16 mouse cellular contexts compared by ENCODE assay signal in genomic region chr7:115388874-115389273, GRCm38 (mm10).
"Had no signal": no experiment of that assay in that cellular context is flagged by ENCODE, and none has a peak within 500 bp of the region (broad histone marks: within the 10 kb centered on the region; RNA-seq: fewer than 3 reads in every experiment).

No protein-coding gene starts in this region.

- H3K4me1 ChIP-seq: lung, embryonic 15.5 days; megakaryocyte, embryonic 14.5 days; midbrain, embryonic 15.5 days; neural tube, embryonic 12.5 days had no signal

- ATAC-seq: liver, postnatal 0 days; lung, postnatal 0 days; midbrain, embryonic 13.5 days; midbrain, embryonic 15.5 days had no signal

- H3K9ac ChIP-seq: liver, postnatal 0 days; lung, embryonic 15.5 days; midbrain, embryonic 13.5 days; midbrain, embryonic 15.5 days; neural tube, embryonic 12.5 days had no signal

- H3K9me3 ChIP-seq: lung, embryonic 15.5 days; megakaryocyte, embryonic 14.5 days; midbrain, embryonic 13.5 days; midbrain, embryonic 15.5 days; neural tube, embryonic 12.5 days had no signal

- H3K4me3 ChIP-seq: lung, embryonic 15.5 days; megakaryocyte, embryonic 14.5 days; midbrain, embryonic 13.5 days; midbrain, embryonic 15.5 days; neural tube, embryonic 12.5 days had no signal

- H3K4me2 ChIP-seq: lung, embryonic 15.5 days; midbrain, embryonic 11.5 days; midbrain, embryonic 13.5 days; midbrain, embryonic 15.5 days; neural tube, embryonic 12.5 days had no signal

- H3K27ac ChIP-seq: lung, embryonic 15.5 days; macrophage; midbrain, embryonic 13.5 days; midbrain, embryonic 15.5 days; neural tube, embryonic 12.5 days had no signal

- H3K36me3 ChIP-seq: lung, embryonic 15.5 days; midbrain, embryonic 13.5 days; midbrain, embryonic 15.5 days; neural tube, embryonic 12.5 days had no signal

- H3K27me3 ChIP-seq: lung, embryonic 15.5 days; midbrain, embryonic 13.5 days; midbrain, embryonic 15.5 days; neural tube, embryonic 12.5 days had no signal

- DNase-seq: liver, postnatal 0 days; lung, adult 2 months; lung, postnatal 14 days; lung, postnatal 36 days; right cerebral cortex, postnatal 14 days; thymus, adult 2 months; thymus, postnatal 25 days; thymus, postnatal 4 days had no signal
